Mouse (Mus musculus): Measurements from ENCODE around the gene Ppy.

- no peak for TF ChIP-seq EP300 (IDR thresholded peaks at IDR 0.05; ENCODE audit: low read depth)
- TF ChIP-seq CTCF (IDR thresholded peaks at IDR 0.05; ENCODE audit: low read depth) = no peak
These were observed 33.4 kb upstream of the Ppy start for GRCm38 (mm10) chr11:102134516-102134915.
